Mouse (Mus musculus) MEL (cell line): ENCODE data around the gene 5031410I06Rik. TPM values are rescaled to one million over a fixed set of nuclear protein-coding genes. Genes with fewer than 3 reads are reported as not detected.
"Not testable (repeated sequence)": the region's sequence is repeated elsewhere in the genome, so short reads cannot be mapped to it uniquely, and the experiment has no call there.

Experiments
- DNase-seq: peaks from one replicate; pipeline ENCODE4 v3.0.0; 2011; ENCODE audit warnings: low read depth, low spot score
- H3K27ac ChIP-seq: 2 replicates; pipeline ENCODE4 v1.5.1; 2012; ENCODE audit warnings: low read depth, mild to moderate bottlenecking, control low read depth, low read length, moderate library complexity; ENCODE audit not compliant: control insufficient read depth
- H3K27me3 ChIP-seq, 2 experiments: fragments of 150-350 bp in 1 of 2; sonication (generic) in 1 of 2; 2 replicates each; pipeline ENCODE4 v1.6.1; 2012; ENCODE audit warnings: low read length in 2 of 2, mild to moderate bottlenecking in 2 of 2, improper control_type of control experiment in 1 of 2, moderate library complexity in 1 of 2; ENCODE audit not compliant: insufficient read depth in 2 of 2, control insufficient read depth in 1 of 2
- H3K36me3 ChIP-seq, 2 experiments: 2 replicates each; pipeline ENCODE4 v1.6.1; 2012 to 2014; ENCODE audit warnings: low read length in 2 of 2, improper control_type of control experiment in 1 of 2, inconsistent platforms in 1 of 2, mild to moderate bottlenecking in 1 of 2; ENCODE audit not compliant: insufficient read depth in 2 of 2, control insufficient read depth in 1 of 2
- H3K4me1 ChIP-seq, 2 experiments: fragments of 150-350 bp in 1 of 2; sonication (generic) in 1 of 2; 2 replicates each; pipeline ENCODE4 v1.6.1; 2012; ENCODE audit warnings: low read length in 2 of 2, improper control_type of control experiment in 1 of 2, mild to moderate bottlenecking in 1 of 2; ENCODE audit not compliant: insufficient read depth in 2 of 2, control insufficient read depth in 1 of 2
- H3K4me3 ChIP-seq, 2 experiments: fragments of 150-350 bp in 1 of 2; sonication (generic) in 1 of 2; 2 replicates each; pipeline ENCODE4 v1.5.1; 2012; ENCODE audit warnings: low read depth in 2 of 2, low read length in 2 of 2, mild to moderate bottlenecking in 2 of 2, moderate library complexity in 2 of 2, control low read depth in 1 of 2, improper control_type of control experiment in 1 of 2; ENCODE audit not compliant: control insufficient read depth in 1 of 2, insufficient read depth in 1 of 2
- H3K79me2 ChIP-seq: 2 replicates; pipeline ENCODE4 v1.6.1; 2012; ENCODE audit warnings: mild to moderate bottlenecking, low read length, moderate library complexity; ENCODE audit not compliant: control insufficient read depth, poor library complexity, insufficient read depth
- H3K9ac ChIP-seq: 2 replicates; pipeline ENCODE4 v1.6.1; 2012; ENCODE audit warnings: low read depth, mild to moderate bottlenecking, control low read depth, low read length, moderate library complexity; ENCODE audit not compliant: control insufficient read depth, poor library complexity, severe bottlenecking
- H3K9me3 ChIP-seq: fragments of 150-350 bp; sonication (generic); replicated peaks from 2 replicates; pipeline ENCODE4 v1.6.1; 2012; ENCODE audit warnings: mild to moderate bottlenecking, low read length, improper control_type of control experiment, moderate library complexity; ENCODE audit not compliant: insufficient read depth
- CHD2 ChIP-seq: IDR thresholded peaks from 2 replicates; pipeline ENCODE4 v1.6.1; 2011; ENCODE audit warnings: low read length, improper control_type of control experiment
- EP300 ChIP-seq, 2 experiments: IDR thresholded peaks; 2 replicates each; pipeline ENCODE4 v1.6.1; 2011; ENCODE audit warnings: improper control_type of control experiment in 2 of 2, low read length in 2 of 2, low read depth in 1 of 2, mild to moderate bottlenecking in 1 of 2
- MYB ChIP-seq: IDR thresholded peaks from 2 replicates; pipeline ENCODE4 v1.6.1; 2011; ENCODE audit warnings: mild to moderate bottlenecking, low read depth, low read length, improper control_type of control experiment
- MYC ChIP-seq: IDR thresholded peaks from 2 replicates; pipeline ENCODE4 v1.6.1; 2011; ENCODE audit warnings: low read depth, mild to moderate bottlenecking, low read length, improper control_type of control experiment, moderate library complexity
- ZMIZ1 ChIP-seq: IDR thresholded peaks from 2 replicates; pipeline ENCODE4 v1.6.1; 2012; ENCODE audit warnings: low read depth, mild to moderate bottlenecking, inconsistent platforms, low read length, improper control_type of control experiment, moderate library complexity
- polyA plus RNA-seq, 2 experiments: library from polyadenylated mRNA; stranded (reverse) in 1 of 2; unstranded in 1 of 2; fragments of >175 nt in 1 of 2; fragments of >200 nt in 1 of 2; gene quantifications; 2 replicates each; pipeline versions ENCODE4 v1.2.1 to v1.2.4; 2012; ENCODE audit warnings: low replicate concordance in 2 of 2, low read depth in 1 of 2; ENCODE audit not compliant: insufficient read length in 2 of 2, insufficient read depth in 1 of 2, missing spikeins in 1 of 2
- total RNA-seq: library from RNA; depleted of rRNA; stranded (reverse); fragments of 300-350 nt; gene quantifications from 2 replicates; pipeline ENCODE4 v1.2.3, GENCODE M21; 2012; rRNA removed

5031410I06Rik gene
- total and polyA plus RNA-seq, 3 experiments, result not detected

GRCm38 (mm10) chr5:26079023-26079422, 26.1 kb downstream of the 5031410I06Rik start:
- H3K27ac ChIP-seq, H3K9ac ChIP-seq, H3K9me3 ChIP-seq, H3K36me3 ChIP-seq, H3K79me2 ChIP-seq, H3K4me1 ChIP-seq, H3K27me3 ChIP-seq, H3K4me3 ChIP-seq: not testable (repeated sequence)
- DNase-seq, result peak; percentile 11

- Histone ChIP-seq H3K79me2 (no peaks in the 10 kb centered on the region), H3K9ac (peak overlapping the region; percentile 57; the same call in 1 of the 2 replicates), H3K4me1 (no peaks in the 10 kb centered on the region)
- peak; percentile 16 for DNase-seq
- TF ChIP-seq CHD2 (no peak), MYC (no peak), ZMIZ1 (no peak), MYB (no peak), EP300 (IDR thresholded peaks at IDR 0.05; ENCODE audit: low read depth in 1 of 2, low read length in 2 of 2) (no peak)
- TF ChIP-seq, all 39 proteins: peak for 0
- H3K27ac ChIP-seq, result no peak overlapping the region
- no peaks in the 10 kb centered on the region for H3K9me3 ChIP-seq
- no peaks in the 10 kb centered on the region for H3K36me3 ChIP-seq
- no peaks in the 10 kb centered on the region for H3K27me3 ChIP-seq
- peak overlapping the region; percentile 41 to 46; a peak in 2 of 4 replicates for H3K4me3 ChIP-seq
Observed at GRCm38 (mm10) chr5:26070716-26071115, 34.4 kb downstream of the 5031410I06Rik start.

- not testable (repeated sequence) for H3K27ac ChIP-seq, DNase-seq, H3K9me3 ChIP-seq, H3K79me2 ChIP-seq, H3K9ac ChIP-seq, H3K36me3 ChIP-seq, H3K4me1 ChIP-seq, H3K27me3 ChIP-seq, H3K4me3 ChIP-seq
Observed at GRCm38 (mm10) chr5:26058481-26058880, 46.7 kb downstream of the 5031410I06Rik start, which contains the start of gene Gm7347. TSS of gene Gm7347 (minus strand) at chr5:26058581.

Other genes starting within 250 kb of the 5031410I06Rik start
- not detected in 2 replicates for gene Gm21663, start 163.0 kb downstream of the 5031410I06Rik start, total RNA-seq
- gene Gm21663, start 163.0 kb downstream of the 5031410I06Rik start, polyA plus RNA-seq, result not detected
- gene Gm21671, start 150.9 kb downstream of the 5031410I06Rik start, total RNA-seq, result not detected in 2 replicates
- not detected for gene Gm21671, start 150.9 kb downstream of the 5031410I06Rik start, polyA plus RNA-seq
- not detected in 2 replicates for gene Gm21680, start 132.7 kb downstream of the 5031410I06Rik start, total RNA-seq
- gene Gm21680, start 132.7 kb downstream of the 5031410I06Rik start, polyA plus RNA-seq, result not detected
- gene Gm21698, start 116.7 kb downstream of the 5031410I06Rik start, total RNA-seq, result not detected in 2 replicates
- gene Gm21698, start 116.7 kb downstream of the 5031410I06Rik start, polyA plus RNA-seq, result not detected
- not detected in 2 replicates for gene Gm1979, start 100.6 kb downstream of the 5031410I06Rik start, total RNA-seq
- not detected for gene Gm1979, start 100.6 kb downstream of the 5031410I06Rik start, polyA plus RNA-seq
- not detected in 2 replicates for gene Gm5862, start 82.4 kb downstream of the 5031410I06Rik start, total RNA-seq
- gene Gm5862, start 82.4 kb downstream of the 5031410I06Rik start, polyA plus RNA-seq, result not detected
- gene Speer4a, start 65.8 kb downstream of the 5031410I06Rik start, total RNA-seq, result not detected in 2 replicates
- not detected for gene Speer4a, start 65.8 kb downstream of the 5031410I06Rik start, polyA plus RNA-seq
- gene Gm7347, start 46.8 kb downstream of the 5031410I06Rik start, total RNA-seq, result not detected in 2 replicates
- not detected for gene Gm7347, start 46.8 kb downstream of the 5031410I06Rik start, polyA plus RNA-seq
- gene Gm10471, start 16.1 kb downstream of the 5031410I06Rik start, total RNA-seq, result not detected in 2 replicates
- gene Gm10471, start 16.1 kb downstream of the 5031410I06Rik start, polyA plus RNA-seq, result not detected
- gene Gm10220, start 16.1 kb upstream of the 5031410I06Rik start, total RNA-seq, result not detected in 2 replicates
- gene Gm10220, start 16.1 kb upstream of the 5031410I06Rik start, polyA plus RNA-seq, result not detected
- gene Gm7361, start 152.3 kb upstream of the 5031410I06Rik start, total RNA-seq, result not detected in 2 replicates
- gene Gm7361, start 152.3 kb upstream of the 5031410I06Rik start, polyA plus RNA-seq, result not detected